Mouse (Mus musculus) layer of hippocampus, postnatal 14 days (tissue): Measurements from ENCODE around the gene Eya2. TPM values are rescaled to one million over a fixed set of nuclear protein-coding genes. Genes with fewer than 3 reads are reported as not detected.

Source experiments
- DNase-seq, 2 experiments: peaks; one replicate each; pipeline ENCODE4 v3.0.0; 2021 to 2022; ENCODE audit warnings: low spot score in 2 of 2, mixed read lengths in 1 of 2
- total RNA-seq, 2 experiments: library from RNA; stranded (reverse); gene quantifications; 2 replicates each; pipeline ENCODE4 v1.2.3; 2021

Gene Eya2
- total RNA-seq, 2 experiments from 2014 or later: 3.4 to 5.6 TPM

DNA sequence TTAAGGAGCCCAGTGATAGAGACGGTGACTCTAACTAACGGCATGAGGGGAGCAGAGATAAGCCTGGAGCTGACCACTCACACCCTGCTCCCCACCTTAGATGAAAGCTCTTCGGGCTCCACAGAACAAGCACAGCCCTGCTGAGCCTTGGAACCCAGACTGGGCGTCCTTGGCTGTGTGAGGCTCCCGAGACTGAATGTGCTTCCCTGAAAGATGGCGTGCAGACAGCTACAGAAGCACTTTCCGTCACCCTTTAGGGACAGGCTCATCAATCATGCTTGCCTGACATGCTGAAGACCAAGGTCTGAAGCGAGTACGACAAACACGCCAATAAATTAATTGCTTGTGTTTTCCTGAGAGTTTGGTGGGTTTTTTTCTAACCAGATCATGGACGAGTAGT is 56.2 kb downstream of the Eya2 start:
- no peak for DNase-seq

DNA sequence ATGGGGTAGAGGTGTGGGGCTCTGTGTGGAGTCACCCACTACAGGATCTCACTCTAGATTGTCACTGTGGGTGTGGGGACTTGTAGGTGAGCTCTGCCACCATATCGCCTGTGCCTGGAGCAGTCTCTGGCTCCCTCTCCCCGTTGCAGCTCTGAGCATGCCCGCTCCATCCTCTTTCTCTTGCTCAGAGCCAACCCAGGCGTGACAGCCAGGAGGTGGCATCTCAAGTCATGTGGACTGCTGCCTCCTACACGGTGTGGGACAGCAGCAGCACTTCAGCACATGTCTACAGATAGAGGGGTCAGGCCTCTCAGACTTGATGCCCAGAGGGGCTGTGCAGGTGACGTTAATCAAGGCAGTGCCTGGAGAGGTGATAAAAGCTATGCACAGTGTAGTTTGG is 57.4 kb downstream of the Eya2 start:
- DNase-seq: no peak

DNA sequence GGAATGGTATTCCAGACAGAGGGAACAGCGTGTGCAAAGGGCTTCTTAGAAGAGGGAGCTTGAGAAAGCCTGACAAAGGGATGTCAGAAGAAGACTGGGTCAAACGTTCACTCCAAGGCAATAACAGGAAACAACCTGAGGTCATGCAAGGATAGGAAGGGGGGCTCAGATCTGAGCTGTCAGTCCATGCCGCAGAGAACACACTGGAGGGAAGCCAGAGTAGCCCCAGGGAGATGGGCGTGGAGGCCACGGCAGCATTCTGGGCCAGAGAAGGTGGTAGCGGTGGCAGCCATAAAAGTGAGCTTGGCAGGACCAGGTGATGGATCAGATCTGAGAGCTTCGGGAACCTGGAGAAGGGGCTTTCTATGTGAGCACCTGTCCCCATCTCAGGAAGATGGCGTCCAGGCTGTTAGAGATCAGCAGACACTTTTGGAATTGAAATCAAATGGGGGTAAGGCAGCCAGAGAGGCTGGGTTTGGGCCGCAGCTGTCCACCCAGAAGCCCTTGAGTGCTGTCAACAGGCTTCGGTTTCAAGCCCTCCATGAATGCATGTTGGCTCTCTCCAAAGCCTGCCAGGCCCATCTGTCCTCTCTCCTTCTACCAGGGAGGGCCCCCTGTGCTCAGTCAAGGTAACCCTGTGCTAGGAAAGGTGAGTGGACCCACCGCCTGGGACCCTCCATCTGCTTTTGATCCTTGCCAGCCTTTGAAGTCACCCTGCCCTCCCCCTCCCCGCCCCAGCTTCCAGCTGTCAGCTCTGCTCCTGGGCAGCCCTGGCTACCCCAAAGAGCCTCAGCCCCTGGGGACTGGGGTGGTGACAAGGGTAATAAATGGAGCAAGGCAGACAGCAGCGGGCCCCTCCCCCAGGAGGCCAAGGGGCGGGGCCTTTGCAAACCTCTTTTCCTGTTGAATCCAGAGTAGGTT is 58.4 kb downstream of the Eya2 start:
- DNase-seq: no peak

DNA sequence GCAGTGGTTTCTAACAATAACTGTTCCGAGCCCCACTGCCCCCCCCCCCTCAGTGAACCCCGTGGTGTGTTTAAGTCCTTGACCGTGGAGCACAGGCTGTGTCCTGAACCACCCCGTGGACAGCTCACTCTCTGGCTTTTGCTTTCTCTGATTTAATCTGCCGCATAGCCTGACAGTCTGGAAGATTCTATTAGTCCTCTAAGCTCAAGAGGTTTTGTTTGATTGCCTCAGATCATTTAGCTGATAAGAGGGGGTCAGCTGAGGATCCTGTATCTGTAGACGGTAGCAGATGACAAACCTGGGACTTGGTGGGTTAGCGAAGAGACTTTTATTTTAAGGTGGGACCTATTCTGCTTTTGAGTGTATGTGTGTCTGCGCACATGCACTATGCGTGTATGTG is 59.3 kb downstream of the Eya2 start:
- DNase-seq: no peak

DNA sequence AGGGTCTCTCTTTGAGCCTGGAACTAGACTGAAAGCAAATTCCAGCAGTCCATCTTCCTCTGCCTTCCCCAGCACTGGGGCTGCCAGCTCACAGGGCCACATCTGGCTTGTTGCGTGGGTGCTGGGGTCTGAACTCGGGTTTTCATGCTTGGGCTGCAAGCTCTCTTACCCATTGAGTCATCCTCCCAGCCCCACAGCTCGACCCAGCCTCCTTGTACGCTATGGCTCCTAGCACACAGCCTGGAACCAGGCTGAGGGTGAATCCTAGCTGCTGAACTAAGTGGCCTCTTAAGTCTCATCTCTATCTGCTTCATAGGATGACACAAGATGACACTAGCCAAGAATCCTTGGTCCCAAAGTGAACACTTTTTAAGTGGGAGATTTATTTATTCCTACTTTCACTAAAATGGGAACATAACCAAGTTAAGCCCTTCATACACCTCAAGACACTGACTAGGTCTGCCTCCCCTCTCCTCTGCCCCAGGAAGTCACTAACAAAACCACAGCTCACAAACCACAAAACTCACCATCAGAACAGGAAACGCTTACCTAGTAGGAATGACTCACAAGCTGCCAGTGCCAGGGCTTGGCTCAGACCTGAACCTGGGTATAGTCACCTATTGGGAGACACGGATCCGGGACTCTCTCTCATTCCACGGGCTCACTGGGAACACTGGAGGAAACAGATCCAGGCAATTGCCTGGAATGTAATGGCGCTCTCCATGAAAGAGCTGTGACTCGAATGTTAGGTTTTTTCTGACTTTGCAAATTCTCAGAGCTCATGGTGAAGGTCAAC is 60.1 kb downstream of the Eya2 start:
- no peak for DNase-seq

DNA sequence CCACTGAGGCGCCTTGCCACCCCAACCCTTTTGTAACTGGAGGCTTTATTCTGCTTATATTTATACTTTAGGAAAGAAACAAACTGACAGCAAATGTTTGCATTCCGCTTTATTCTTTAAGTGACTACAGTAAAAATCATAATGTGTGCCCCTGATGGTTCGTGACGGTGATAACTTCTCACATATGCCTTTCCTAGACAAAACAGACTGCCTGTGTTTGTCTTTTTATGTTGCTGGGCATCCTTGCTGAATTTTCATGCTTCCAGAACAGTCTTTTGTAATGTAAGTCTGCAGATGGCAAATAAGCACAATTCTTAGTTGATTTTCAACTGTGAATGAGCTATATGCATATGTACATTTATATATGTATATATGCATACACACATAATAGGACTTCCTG is 61.7 kb downstream of the Eya2 start:
- no peak for DNase-seq

DNA sequence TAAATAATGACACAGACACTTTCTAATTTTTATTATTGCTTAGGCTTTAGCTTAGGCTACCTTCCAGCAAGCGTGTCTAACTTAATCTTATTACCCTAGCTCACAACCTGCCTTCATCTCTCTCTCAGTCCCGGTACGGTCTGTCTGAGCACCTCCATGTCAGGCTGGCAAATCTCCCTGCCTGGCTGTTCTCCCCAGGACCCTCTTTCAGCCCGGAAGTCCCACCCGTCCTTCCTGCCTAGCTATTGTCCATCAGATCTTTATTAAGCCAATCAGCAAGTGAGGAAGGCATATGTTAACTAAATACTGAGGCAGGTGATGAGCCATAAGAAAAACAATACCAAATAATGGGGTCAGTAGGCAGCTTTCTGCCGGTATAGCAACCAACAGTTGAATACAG is 62.1 kb downstream of the Eya2 start:
- DNase-seq: no peak

DNA sequence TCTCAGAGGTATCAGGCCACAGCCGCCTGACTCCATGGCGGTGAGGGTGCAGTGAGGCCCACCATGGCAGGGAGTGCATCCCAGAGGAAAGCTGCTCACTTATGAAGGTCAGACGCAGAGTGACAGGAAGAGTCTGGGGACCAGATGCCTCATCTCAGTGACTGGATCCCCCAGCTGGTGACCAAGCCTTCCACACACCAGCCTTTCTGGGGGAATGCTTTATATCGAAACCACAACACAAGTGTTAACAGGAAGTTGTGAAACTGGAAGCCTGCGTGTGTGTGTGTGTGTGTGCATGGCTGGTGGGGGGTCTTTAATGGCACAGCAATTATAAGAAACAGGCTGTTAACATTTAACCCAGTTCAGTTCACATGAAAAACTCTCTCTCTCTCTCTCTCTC is 64.7 kb downstream of the Eya2 start:
- DNase-seq: no peak

DNA sequence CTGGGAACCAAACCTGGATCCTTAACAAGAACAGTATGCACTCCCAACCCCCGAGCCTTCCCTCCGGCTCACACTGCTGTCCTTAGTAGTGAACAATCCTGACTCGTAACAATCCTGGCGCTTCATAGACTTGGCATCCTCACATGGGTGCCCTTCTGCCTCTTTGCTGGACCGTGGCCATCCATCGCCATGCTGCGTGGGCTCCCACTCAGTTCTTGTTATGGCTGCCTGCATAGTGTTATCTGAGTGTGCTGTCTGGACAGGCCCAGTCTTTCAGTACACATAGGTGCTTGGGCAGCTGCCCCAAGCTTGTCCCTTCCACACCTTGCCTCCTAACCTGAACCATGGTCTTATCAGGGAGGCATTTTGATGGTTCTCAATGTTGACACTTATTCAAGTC is 68.4 kb downstream of the Eya2 start:
- DNase-seq: no peak

DNA sequence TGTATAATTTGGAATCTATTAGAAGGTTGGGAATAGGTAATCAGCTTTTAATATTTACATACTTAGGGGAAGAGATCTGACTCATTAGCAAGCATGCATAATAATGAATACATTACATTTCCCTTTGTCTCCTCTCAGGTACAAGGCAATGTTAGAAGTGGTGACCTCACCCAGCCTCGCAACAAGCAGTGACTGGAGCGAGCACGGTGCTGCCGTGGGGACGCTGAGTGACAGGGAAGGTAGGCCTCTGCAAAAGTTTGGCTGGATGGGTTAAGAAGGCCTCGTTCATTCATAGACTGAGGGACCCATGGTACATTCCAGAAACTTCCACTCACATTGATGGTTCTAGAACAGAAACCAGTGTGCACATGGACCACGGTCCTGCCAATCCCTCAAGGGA is 69.8 kb downstream of the Eya2 start:
- no peak for DNase-seq

DNA sequence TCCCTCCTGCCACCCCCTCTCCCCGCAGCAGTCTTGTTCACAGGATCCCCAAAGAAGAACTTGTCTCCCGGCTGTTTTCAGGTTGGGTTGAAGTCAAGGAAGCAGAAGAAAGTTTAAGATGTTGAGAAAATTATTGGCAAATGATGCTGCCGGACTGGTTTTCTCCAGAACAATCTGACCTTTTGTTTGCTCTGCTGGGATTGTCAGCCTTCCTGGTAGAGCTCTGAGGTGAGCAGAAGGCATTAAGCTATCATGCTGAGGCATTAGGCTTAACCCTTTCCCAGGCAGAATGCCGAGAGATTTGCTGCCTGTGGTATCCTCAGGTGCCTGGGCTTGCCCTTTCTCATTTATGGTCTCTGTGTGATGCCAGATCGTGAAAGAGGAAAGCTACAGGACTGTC is 70.3 kb downstream of the Eya2 start:
- no peak for DNase-seq

DNA sequence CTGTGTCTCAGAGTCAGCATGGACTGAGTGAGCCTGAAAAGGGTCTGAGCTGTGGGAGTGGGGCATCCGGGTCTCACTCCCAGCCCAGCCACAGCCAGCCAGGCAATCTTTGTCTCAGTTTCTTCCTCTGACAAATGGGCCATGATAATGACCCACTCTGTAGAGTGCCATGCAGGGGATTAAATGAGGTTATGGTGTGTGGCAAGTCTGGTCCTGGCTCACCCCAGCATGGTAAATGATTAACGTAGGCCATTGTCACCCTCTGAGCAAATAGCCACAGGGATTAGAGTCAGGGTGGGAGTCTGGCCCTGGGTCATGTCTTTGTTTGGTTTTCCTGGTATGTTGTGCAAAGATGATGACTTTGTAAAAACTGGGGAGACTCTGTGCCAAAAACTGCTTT is 72.3 kb downstream of the Eya2 start:
- DNase-seq: no peak

DNA sequence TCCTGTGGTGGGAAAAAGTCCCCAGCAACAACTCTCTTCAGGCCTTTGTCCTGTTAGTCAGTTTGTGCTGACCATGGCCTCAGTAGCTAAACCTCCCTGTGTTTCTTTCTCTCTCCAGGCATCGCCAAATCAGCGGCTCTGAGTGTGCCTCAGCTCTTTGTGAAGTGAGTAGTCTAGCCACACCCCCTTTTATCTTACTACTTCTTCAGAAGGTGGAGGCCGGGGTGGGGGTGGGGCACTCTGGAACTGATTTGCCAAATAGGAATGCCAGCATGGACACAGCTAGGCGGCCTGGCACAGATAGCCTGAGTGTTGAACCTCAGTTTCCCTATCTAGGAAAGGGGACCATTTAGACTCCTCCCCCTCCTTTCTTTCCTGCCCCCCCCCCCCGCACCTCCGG is 87.9 kb downstream of the Eya2 start:
- DNase-seq: no peak

DNA sequence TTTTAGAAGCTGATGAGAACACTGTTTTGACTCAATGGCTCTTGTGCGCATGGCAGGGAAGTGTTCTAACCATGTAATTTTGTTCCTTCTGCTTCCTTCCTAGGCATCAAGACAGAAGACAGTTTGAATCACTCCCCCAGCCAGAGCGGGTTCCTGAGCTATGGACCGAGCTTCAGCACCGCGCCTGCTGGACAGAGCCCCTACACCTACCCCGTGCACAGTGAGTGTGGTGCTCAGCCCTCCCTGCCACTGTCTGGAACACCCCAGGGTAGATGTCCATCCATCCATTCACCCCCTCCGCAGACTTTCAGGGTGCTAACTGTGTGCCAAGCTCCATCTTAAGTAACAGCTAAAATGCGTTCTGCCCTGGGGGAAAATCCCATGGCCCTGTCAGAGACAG is 92.7 kb downstream of the Eya2 start:
- DNase-seq: peak in 1 of 2 experiments; percentile 15

DNA sequence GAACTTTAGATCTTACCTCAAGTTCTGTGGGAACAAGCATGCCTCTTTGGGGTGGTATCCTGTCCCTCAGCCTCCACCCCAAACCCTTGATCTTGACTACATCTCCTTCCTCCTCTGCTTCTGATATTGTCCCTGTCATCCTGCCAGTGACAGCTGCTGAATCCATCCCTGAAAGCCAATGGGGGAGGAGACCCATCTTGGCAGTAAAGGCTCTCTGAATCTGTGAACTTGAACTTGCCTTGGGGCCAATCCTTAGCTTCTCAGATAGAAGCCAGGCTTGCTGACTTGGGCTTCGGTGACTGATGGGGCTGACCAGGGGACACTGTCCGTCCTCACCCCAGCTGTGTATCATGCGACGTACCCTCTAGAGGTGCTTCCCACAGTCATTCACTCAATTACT is 94.1 kb downstream of the Eya2 start:
- DNase-seq: no peak

DNA sequence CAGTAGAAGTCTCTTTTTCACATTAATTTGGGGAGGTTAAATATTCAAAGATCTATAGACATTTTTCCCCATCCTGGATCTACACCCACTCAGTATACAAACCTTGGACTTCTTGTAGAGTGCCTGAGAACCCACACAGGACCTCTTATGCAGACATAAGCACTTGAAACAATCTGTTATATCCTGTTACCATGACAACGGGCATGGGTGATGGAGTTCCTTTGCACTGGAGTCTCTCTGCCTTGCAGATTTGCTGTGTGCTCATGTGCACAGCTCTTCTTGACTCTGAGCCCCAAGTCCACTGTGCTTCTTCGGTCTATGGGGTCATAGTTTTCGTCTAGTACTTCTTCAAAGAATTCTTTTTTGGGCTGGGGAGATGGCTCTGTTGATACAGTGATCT is 96.2 kb downstream of the Eya2 start:
- DNase-seq: no peak

DNA sequence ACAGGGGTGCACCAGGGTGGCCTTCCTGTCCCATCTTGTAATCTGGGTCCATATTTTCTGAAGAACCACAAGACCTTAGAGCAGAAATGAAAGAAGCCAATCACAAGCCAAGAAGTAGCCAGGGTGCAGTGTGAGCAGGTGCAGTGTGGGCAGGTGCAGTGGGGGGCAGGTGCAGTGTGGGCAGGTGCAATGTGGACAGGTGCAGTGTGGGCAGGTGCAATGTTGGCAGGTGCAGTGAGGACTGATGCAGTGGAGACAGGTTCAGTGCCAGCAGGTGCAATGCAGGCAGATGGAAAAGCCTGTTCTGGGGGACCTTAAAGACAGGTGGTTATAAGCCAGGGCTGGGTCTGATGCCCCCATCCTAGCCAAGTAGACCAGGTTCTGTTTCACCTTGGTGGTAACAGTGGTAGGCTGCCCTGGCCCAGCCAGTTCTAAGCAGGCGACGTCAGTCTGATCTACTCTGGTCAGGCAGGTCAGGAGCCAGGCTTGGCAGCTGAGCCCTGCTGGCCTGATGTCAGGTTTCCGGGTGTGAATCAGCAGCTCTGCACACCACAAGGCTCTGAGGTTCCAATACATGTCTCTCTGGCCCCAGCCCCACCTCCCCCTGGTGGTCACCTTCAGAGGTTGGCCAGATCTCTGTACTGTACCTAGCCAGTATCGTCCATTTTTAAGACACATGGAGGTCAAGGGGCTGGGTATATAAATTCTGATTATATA is 98.3 kb downstream of the Eya2 start:
- no peak for DNase-seq

DNA sequence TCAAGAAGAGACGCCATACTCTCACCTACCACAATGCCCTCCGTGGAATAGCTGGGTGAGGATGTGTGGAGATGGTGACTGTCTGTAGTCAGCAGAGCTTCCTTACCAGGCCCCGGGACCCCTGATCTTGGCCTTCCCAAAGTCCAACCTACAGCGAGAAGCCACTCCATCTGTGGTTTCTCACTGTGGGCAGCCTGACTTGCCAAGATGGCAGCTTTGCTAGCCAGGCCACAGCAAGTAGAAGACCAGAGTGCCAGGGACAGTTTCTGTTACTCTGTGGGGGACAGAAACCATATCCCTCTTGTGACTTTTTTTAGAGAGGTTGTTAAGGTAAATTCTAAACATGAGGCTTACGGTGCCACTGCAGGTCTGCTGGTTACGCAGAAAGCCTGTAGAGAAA is 99.9 kb downstream of the Eya2 start:
- DNase-seq: no peak

DNA sequence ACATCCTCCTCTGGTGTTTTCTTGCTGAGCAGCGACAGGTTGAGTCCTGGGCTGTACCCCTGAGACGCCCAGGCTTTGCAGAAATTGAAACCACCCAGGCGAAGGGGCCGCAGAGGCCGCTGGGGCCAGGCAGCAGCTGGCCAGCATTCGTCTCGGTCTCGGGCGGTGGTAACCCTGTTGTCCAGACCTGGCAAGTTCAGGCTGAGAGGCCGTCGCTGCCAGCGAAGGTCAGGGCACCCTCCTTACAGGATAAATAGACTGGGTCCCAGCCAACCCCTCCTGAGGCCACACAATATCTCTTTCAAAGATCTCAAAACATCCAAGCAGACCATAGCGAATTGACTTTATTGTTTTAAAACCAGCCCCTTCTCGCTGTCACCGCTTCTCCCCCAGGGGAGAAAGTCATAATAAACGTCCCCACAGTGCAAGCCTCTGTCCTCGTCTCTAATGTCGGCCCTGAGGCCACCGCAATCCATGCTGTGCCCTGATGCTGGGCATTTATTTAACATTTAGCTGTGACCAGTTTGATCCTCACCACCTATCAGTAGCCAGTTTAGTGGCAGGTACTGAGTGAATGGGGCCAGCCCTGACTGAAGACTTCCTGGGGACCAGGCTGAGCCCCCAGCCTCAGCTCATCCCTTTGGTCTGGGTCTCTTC is 105.5 kb downstream of the Eya2 start:
- DNase-seq: no peak

DNA sequence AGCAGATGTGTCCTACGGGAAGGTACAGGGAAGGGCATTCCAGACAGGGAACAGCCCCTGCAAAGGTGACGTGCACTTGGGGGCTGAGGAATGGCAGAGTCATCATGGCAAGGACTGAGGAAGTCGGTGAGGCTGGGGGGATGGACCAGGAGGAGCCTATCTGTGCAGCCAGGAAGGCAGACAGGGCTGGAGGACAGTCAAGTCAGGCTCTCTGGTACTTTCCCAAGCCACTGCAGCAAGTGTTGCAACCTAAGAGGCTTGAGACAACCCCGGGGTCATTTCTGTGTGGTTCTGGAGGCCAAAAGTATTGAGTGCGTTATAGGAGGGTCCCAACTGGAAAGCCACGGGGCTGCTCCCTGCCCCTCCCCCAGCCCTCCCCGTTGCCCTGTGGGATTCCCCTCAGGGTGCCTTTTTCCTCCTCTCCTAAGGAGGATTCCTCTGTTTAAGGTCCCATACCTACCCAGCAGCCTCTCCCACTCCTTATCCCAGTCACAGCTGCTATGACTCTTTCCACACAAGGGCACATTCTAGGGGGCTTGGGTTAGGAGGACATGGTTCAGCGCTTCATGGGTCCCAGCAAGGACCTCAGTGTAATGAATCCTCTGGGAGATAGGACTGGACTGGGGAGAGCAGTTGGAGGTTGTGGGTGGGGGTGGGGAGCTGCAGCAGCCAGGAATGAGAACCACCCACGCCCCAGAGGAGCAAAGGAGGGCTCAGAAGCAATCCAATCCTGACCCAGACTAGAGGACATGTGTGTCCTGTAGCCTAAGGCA is 108.4 kb downstream of the Eya2 start:
- no peak for DNase-seq

DNA sequence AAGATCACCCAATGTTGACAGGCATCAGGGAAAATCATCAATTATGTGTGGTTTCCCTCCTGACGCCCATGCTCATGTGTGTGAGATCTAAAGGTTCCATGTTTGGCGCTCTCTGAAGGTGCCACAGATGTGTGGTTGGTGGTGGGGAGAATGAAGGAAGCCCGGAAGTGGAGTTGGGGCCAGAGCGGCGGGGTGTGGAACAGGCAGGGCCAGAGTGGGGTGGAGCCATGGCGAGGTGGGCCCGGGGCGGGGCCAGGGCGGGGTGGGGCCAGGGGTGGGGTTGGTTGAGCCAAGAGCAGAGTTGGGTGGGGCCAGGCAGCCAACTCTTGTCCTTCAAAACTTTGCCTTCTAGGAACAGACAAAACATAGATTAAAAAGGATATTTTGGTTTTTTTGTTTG is 113.4 kb downstream of the Eya2 start:
- no peak for DNase-seq
